Mouse (Mus musculus): Measurements from ENCODE around the gene Art3. TPM values are rescaled to one million over a fixed set of nuclear protein-coding genes. Genes with fewer than 3 reads are reported as not detected.

The Art3 gene
- total RNA-seq (2023), result 1.9 TPM in 1 of 4 replicates, not detected in the others

GRCm38 (mm10) chr5:92331635-92332338, at the start of gene Art3:
Art3 (plus strand) TSS chr5:92331827.

DNA sequence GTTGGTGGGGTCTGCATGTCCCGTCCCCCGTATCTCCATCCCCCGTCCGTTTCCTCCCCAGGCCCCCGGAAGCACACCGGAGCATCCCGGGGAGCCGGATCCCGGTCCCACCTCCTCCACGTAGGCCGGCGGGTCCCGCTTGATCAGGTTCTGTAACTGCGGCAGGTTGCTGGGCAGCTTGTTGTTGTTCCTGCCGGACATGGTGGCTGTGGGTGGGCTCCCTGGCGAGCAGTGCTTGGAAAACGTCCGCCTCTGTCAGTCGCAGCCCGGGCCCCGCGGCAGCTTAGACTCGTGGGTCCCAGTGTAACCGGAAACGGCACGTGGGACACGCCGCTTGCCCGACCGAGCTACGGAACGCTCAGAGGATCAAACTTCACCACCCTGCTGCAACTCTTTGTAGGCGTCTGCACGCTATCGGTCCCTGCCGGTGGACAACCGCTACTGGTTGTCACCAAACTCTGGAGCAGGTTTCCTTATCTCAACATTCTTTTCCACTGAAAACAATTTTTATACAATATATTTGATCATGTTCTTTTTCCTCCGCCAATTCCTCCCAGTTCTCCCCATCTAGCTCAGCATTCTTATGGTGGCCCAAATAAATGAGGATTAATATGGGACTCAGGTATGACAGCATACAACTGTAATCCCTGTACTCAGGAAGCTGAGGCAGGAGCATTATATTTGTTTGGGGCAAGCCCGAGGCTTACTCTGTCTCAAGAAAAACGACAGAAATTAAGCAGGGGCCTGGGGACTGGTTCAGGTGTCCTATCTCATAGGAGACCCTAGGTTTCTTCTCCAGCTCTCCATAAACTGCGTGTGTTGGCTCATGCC, 21.7 kb upstream of the Art3 start, which contains the start of gene Sdad1:
TSS of gene Sdad1 (minus strand) at position 799 of the 831 bp plus-strand sequence.

GRCm38 (mm10) chr5:92327929-92328328, 3.7 kb upstream of the Art3 start, which contains the start of gene Cxcl9:
Cxcl9 (minus strand) TSS chr5:92328079.

DNA sequence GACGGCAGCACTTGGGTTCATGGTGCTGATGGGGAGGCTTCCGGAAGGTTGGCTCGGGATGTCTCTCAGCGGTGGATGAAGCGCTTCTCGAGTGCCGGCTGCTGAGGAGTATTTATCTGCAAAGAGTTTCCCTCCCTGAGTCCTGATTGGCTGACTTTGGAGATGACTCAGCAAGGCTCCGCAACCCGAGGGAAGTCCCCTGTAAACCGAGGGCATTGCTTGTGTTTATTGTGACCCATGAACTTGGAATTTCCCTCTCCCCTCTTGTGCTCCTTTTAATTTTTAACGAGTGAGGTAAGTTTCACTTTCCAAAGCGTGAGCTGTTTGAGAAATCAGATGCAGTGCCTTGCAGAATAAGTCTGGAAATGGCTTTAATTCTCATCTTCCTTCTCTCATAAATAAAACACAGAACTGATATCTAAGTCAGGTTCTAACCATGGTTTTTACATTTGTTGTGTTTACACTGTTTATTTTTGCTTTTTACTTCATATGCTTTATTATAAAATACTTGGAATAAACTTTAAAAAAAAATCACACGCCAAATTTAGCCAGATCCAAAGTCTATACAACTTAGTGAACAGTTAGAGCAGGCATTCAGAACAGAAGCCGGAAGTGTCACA, 17.3 kb downstream of the Art3 start, which contains the start of gene Cxcl10:
TSS of gene Cxcl10 (minus strand) at position 96 of the 620 bp plus-strand sequence.

DNA sequence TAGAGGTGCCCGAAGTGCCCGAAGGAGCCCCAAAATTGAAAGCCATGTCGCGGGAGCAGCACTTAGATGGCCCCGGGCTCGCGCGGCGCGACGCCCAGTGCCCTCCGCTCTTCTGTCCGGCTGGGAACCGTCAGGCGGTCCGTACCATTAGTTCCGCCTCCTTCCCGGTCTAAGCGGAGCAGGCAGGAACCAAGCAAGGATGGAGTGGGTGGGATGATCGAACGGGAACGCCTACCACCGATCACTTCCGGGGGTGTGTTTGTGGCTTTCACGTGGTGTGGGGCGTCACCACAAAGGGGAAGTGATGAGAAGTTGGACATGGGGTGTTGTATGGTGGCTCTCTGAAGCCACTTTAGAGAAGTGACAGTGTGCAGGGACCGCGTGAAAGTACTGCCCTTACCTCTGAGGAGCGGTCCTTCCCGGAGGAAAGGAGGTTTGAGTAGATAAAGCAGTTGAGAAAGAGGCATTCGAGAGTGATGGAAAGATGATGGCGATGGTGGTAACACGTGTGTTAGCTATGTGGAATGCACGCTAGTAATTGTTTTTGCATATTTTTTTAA, 103.5 kb downstream of the Art3 start, which contains the start of gene Nup54:
TSS of gene Nup54 (minus strand) at position 195 of the 560 bp plus-strand sequence.

Other genes with a start within 250 kb of the Art3 start
- 94.3 to 106 TPM (median 98.5 TPM) in 4 replicates for gene G3bp2, start 248.1 kb upstream of the Art3 start, total RNA-seq (2023)
- 64.4 to 70.7 TPM (median 68.2 TPM) in 4 replicates for gene Uso1, start 193.9 kb upstream of the Art3 start, total RNA-seq (2023)
- not detected in 4 replicates for gene U90926, start 116.4 kb upstream of the Art3 start, total RNA-seq (2023)
- gene Ppef2, start 75.5 kb upstream of the Art3 start, total RNA-seq (2023), result 0.47 to 1.0 TPM (median 0.87 TPM) in 4 replicates
- 32.2 to 34.1 TPM (median 33.2 TPM) in 4 replicates for gene Naaa, start 53.7 kb upstream of the Art3 start, total RNA-seq (2023)
- 99.1 to 113 TPM (median 104 TPM) in 4 replicates for gene Sdad1, start 21.3 kb upstream of the Art3 start, total RNA-seq (2023)
- gene Cxcl9, start 3.7 kb upstream of the Art3 start, total RNA-seq (2023), result 0.40 to 1.4 TPM (median 0.80 TPM) in 4 replicates
- gene Cxcl10, start 17.1 kb downstream of the Art3 start, total RNA-seq (2023), result 0.24 to 2.3 TPM (median 0.98 TPM) in 3 of 4 replicates, not detected in the other
- gene Nup54, start 103.4 kb downstream of the Art3 start, total RNA-seq (2023), result 53.8 to 60.9 TPM (median 60.1 TPM) in 4 replicates
- gene Scarb2, start 175.0 kb downstream of the Art3 start, total RNA-seq (2023), result 28.6 to 30.0 TPM (median 29.1 TPM) in 4 replicates
- gene Fam47e, start 223.2 kb downstream of the Art3 start, total RNA-seq (2023), result not detected in 4 replicates